Comparison of ENCODE assay signal across 9 mouse cellular contexts in genomic region chr15:82081161-82081560, GRCm38 (mm10). TPM values are rescaled to one million over a fixed set of nuclear protein-coding genes. Genes with fewer than 3 reads are reported as not detected.
DNase-seq lines count a peak whose midpoint lies in the region; ATAC-seq and TF ChIP-seq lines count a peak whose summit lies in the region.
"Had no signal": no experiment of that assay in that cellular context is flagged by ENCODE, and none has a peak within 500 bp of the region (broad histone marks: within the 10 kb centered on the region; RNA-seq: fewer than 3 reads in every experiment).

No protein-coding gene starts in this region.

- intact Hi-C loops in heart, postnatal 14 days (cut with DNase I), result loop anchor here (1.0 kb wide), 1 partner anchor 21 kb away; no protein-coding TSS in a partner anchor
- intact Hi-C loops in heart, postnatal 25 days (cut with DNase I), result no loop called here

- H3K9ac ChIP-seq in kidney, postnatal 0 days (ENCODE audit: low read depth, low read length), result no peak overlapping the region
- H3K9ac ChIP-seq in lung, postnatal 0 days (replicated peaks; ENCODE audit: low read depth), result no peak overlapping the region

- no peaks in the 10 kb centered on the region for H3K9me3 ChIP-seq in kidney, postnatal 0 days (replicated peaks; ENCODE audit: low read length)
- H3K9me3 ChIP-seq in lung, postnatal 0 days (ENCODE audit: low read length), result no peaks in the 10 kb centered on the region

- no peak overlapping the region for H3K4me2 ChIP-seq in kidney, postnatal 0 days (ENCODE audit: low read length)
- H3K4me2 ChIP-seq in lung, postnatal 0 days (replicated peaks; ENCODE audit: low read depth, low read length), result no peak overlapping the region

- no peaks in the 10 kb centered on the region for H3K36me3 ChIP-seq in kidney, postnatal 0 days (ENCODE audit: insufficient read depth, low read length)
- no peaks in the 10 kb centered on the region for H3K36me3 ChIP-seq in lung, postnatal 0 days (ENCODE audit: insufficient read depth, low read length)

- no peak for TF ChIP-seq EP300 in lung, postnatal 0 days (IDR thresholded peaks at IDR 0.05)

- 38% methylated on average over 7 of the region's 7 CpGs for WGBS in kidney, postnatal 0 days
- 26% methylated on average over 7 of the region's 7 CpGs for WGBS in lung, postnatal 0 days

- H3K4me3 ChIP-seq in kidney, postnatal 0 days (replicated peaks; ENCODE audit: low read depth, low read length), result no peak overlapping the region
- H3K4me3 ChIP-seq in lung, postnatal 0 days (ENCODE audit: low read depth, low read length), result no peak overlapping the region

- H3K27ac ChIP-seq in kidney, postnatal 0 days, result no peak overlapping the region
- no peak overlapping the region for H3K27ac ChIP-seq in lung, postnatal 0 days (ENCODE audit: low read length)

- peak; percentile 66 for TF ChIP-seq CTCF in kidney, postnatal 0 days (IDR thresholded peaks at IDR 0.05; ENCODE audit: low read depth)
- peak; percentile 59 for TF ChIP-seq CTCF in lung, postnatal 0 days (IDR thresholded peaks at IDR 0.05)

- peak; percentile 8 to 10 for DNase-seq in heart, postnatal 14 days
- DNase-seq in heart, postnatal 25 days (ENCODE audit: low spot score), result no peak
- peak; percentile 58 for DNase-seq in NIH3T3 (ENCODE audit: low read depth)
- DNase-seq in embryo, embryonic 9.5 days (ENCODE audit: extremely low spot score), result peak; percentile 34
- peak; percentile 40 for DNase-seq in kidney, postnatal 0 days (ENCODE audit: low spot score)
- DNase-seq in lung, postnatal 0 days (ENCODE audit: low spot score), result no peak
- DNase-seq in right cerebral cortex, postnatal 4 days, result peak; percentile 9
- no peak for DNase-seq in ovary, postnatal 14 days (ENCODE audit: low spot score)

- no peaks in the 10 kb centered on the region for H3K27me3 ChIP-seq in kidney, postnatal 0 days (ENCODE audit: insufficient read depth, low read length)
- H3K27me3 ChIP-seq in lung, postnatal 0 days (replicated peaks; ENCODE audit: insufficient read depth, low read length), result no peaks in the 10 kb centered on the region

- 0 out of 2 replicates have a peak, but pooled peaks have one; percentile 21 for ATAC-seq in kidney, postnatal 0 days (replicated peaks; ENCODE audit: low FRiP score, low read depth)
- ATAC-seq in lung, postnatal 0 days, result no peak

- H3K4me1 ChIP-seq in kidney, postnatal 0 days (replicated peaks; ENCODE audit: insufficient read depth, low read length), result no peaks in the 10 kb centered on the region
- H3K4me1 ChIP-seq in lung, postnatal 0 days (ENCODE audit: insufficient read depth, low read depth, low read length), result no peaks in the 10 kb centered on the region

RNA-seq across cellular contexts. Expression of gene Mei1, which starts 11.4 kb away (rescaled TPM):
- not detected for total RNA-seq in heart, postnatal 14 days (2021)
- not detected for total RNA-seq in heart, postnatal 25 days (2021)
- polyA plus RNA-seq in kidney, postnatal 0 days (2015; fragmentation: Nextera tagmentation; extraction: Ambion mirVana), result 0.09 TPM in 1 of 2 replicates, not detected in the other
- polyA plus RNA-seq in lung, postnatal 0 days (2015; fragmentation: Nextera tagmentation; extraction: Ambion mirVana), result not detected in 2 replicates
- polyA plus RNA-seq: neural tube, embryonic 14.5 days had no signal

RNA-seq across cellular contexts. Expression of gene 4930407I10Rik, which starts 22.2 kb away (rescaled TPM):
- not detected for total RNA-seq in heart, postnatal 14 days (2021)
- not detected for total RNA-seq in heart, postnatal 25 days (2021)
- not detected in 2 replicates for polyA plus RNA-seq in kidney, postnatal 0 days (2015; fragmentation: Nextera tagmentation; extraction: Ambion mirVana)
- not detected in 2 replicates for polyA plus RNA-seq in lung, postnatal 0 days (2015; fragmentation: Nextera tagmentation; extraction: Ambion mirVana)
- polyA plus RNA-seq: neural tube, embryonic 14.5 days had no signal

RNA-seq across cellular contexts. Expression of gene Snu13, which starts 33.8 kb away (rescaled TPM):
- 10 to 100 TPM; 48.6 to 53.8 TPM for total RNA-seq in heart, postnatal 14 days (2021)
- 10 to 100 TPM; 48.2 to 52.5 TPM for total RNA-seq in heart, postnatal 25 days (2021)
- 215 and 225 TPM in 2 replicates for polyA plus RNA-seq in kidney, postnatal 0 days (2015; fragmentation: Nextera tagmentation; extraction: Ambion mirVana)
- polyA plus RNA-seq in lung, postnatal 0 days (2015; fragmentation: Nextera tagmentation; extraction: Ambion mirVana), result 131 and 139 TPM in 2 replicates

RNA-seq across cellular contexts. Expression of gene Ccdc134, which starts 46.6 kb away (rescaled TPM):
- 1 to 10 TPM; 4.8 to 5.8 TPM for total RNA-seq in heart, postnatal 14 days (2021)
- total RNA-seq in heart, postnatal 25 days (2021), result 1 to 10 TPM; 4.4 to 6.4 TPM
- polyA plus RNA-seq in kidney, postnatal 0 days (2015; fragmentation: Nextera tagmentation; extraction: Ambion mirVana), result 10.7 and 11.9 TPM in 2 replicates
- 10.4 and 10.8 TPM in 2 replicates for polyA plus RNA-seq in lung, postnatal 0 days (2015; fragmentation: Nextera tagmentation; extraction: Ambion mirVana)

RNA-seq across cellular contexts. Expression of gene Desi1, which starts 47.5 kb away (rescaled TPM):
- total RNA-seq in heart, postnatal 14 days (2021), result 10 to 100 TPM; 22.6 to 27.9 TPM
- total RNA-seq in heart, postnatal 25 days (2021), result 10 to 100 TPM; 24.4 to 25.9 TPM
- 21.1 and 23.3 TPM in 2 replicates for polyA plus RNA-seq in kidney, postnatal 0 days (2015; fragmentation: Nextera tagmentation; extraction: Ambion mirVana)
- 14.5 and 17.1 TPM in 2 replicates for polyA plus RNA-seq in lung, postnatal 0 days (2015; fragmentation: Nextera tagmentation; extraction: Ambion mirVana)

Comparison
In these comparisons a context has a peak if more than half of its experiments do, and no peak if none do; other contexts are left out.
1. DNase-seq: peak in heart, postnatal 14 days (2 of 2), NIH3T3 (single experiment), embryo, embryonic 9.5 days (single experiment), kidney, postnatal 0 days (single experiment) and right cerebral cortex, postnatal 4 days (single experiment); none in heart, postnatal 25 days (single experiment), lung, postnatal 0 days (single experiment) and ovary, postnatal 14 days (single experiment).